Mouse (Mus musculus) G1E (cell line): ENCODE results near the gene Adprm.

Experiments
- CTCF ChIP-seq: IDR thresholded peaks from 2 replicates; pipeline ENCODE4 v1.5.1; 2012; ENCODE audit warnings: low read depth, low read length, inconsistent platforms, mixed read lengths
- GATA1 ChIP-seq: IDR thresholded peaks from 2 replicates; pipeline ENCODE4 v1.6.1; 2012; ENCODE audit warnings: borderline replicate concordance, low read length, inconsistent platforms, mixed read lengths

DNA sequence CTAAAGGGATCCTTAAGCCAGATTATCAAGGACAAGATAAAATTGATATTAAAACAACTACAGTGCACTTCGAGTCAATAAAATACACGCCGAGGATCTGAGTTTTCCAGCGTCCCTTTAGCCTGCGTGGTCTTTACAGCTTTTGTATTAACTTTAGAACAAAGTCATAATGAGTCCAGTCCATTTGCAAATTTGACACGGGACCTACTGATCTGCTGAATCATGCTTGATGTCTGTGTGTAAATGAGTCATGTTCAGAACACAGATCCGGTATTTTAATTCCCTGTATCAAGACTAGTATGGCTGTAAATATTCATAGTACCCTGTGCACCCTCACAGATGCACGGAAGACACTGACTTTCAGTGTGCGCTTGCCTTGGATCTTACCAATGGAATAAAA lies 15.5 kb downstream of the Adprm start:
- TF ChIP-seq CTCF, result no peak
- no peak for TF ChIP-seq GATA1
